Mouse (Mus musculus): ENCODE measurements at regions not wholly inside any gene's neighbourhood (a gene's known extent, or its start where the extent isn't known, plus 50 kb on each side); places are given as distances from the start of the nearest gene placed in this dataset.
"Not testable (repeated sequence)": the region's sequence is repeated elsewhere in the genome, so short reads cannot be mapped to it uniquely, and the experiment has no call there.

DNA sequence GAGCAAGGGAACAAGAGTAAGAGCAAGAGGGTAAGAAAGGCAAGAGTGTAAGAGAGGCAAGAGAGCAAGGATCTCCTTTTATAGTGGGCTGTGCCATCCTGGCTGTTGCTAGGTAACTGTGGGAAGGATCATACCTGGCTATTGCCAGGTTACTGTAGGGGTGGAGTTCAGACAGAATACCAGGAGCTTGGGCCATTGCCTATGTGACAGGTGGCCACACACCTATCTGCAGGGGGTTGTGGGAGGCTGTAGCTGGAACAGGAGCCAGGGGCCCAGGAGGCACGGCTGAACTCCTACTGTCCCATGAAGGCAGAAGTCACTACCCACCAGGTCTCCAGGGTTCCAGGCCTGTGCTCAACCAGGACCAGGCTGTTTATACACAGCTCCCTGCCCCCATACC, 1149.0 kb downstream of the 9330182O14Rik start:
- DNase-seq (ENCODE audit: low spot score in 2 of 2): no peak

- no peak for DNase-seq (ENCODE audit: low spot score in 2 of 2)
Observed at GRCm38 (mm10) chr15:41286809-41287413, 1152.7 kb downstream of the 9330182O14Rik start.

DNA sequence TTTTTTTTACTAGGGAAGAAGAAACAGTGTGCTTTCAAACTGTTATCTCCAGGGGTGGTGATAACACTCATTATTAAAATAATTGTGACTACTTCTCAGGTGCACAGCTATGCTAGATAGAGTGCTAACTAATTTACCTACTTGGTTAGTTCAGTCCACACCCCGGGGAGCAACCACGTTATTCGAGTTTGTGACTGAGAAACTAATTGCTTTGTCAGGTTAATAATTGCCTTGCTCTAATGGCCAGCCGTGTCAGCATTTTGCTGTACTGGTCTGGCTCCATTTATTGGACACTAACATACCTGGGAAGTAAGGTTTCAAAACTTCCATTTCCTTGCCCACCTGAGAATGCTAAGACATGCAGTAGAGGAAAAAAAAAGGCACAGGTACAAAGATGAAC, 1163.3 kb downstream of the 9330182O14Rik start:
- DNase-seq (ENCODE audit: low spot score in 2 of 2): no peak

DNA sequence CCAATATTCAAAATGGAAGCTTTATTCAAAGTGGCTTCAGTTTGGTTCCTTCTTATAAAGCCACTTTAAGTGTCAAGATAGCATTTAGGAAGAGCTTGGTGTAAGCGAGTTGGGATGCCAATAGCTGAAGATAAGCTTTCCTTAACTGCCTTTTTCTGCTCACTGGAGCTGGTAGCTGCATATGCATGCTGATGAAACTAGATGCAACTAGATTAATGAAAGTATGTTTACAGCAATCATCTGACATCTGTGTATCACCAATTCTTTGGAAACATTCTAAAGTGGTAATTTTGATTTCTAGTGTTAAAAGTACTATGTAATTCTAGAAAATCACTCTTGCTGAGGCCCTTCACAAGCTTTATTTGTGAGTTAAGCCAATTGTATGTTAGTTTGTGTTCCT, 1172.5 kb downstream of the 9330182O14Rik start:
- no peak for DNase-seq (ENCODE audit: low spot score in 2 of 2)

DNA sequence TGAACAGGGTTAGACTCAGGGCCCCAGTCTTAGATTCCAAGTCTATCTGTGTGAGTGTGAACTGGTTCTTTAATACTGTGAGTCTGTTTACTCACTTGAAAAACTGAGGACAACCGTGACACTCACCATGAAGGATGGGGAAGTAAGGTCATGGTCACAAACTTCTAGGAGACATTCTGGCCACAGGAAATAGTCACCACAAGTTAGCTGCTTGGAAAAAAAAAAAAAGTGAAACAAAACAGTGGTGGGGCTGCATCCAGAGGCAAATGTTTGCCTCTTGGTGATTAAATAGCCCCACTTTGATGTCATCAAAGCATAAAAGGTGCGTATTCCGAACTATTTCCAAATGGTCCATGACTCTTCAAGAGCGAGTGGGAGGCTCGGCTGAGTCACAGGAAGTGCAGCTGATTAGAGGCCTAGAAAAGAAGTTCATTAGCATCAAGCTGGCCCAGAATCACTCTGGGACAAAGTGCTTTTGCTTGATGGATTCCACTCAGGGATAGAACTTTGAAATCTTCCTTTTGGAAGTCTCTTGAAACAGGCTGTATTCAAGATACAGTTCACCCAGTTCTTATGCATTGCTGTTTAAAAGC, 1177.7 kb downstream of the 9330182O14Rik start:
- DNase-seq (ENCODE audit: low spot score in 2 of 2): no peak

- DNase-seq (ENCODE audit: low spot score in 2 of 2): no peak
Observed at GRCm38 (mm10) chr15:41314916-41315315, 1180.8 kb downstream of the 9330182O14Rik start.

GRCm38 (mm10) chr15:41325633-41326252, 1191.6 kb downstream of the 9330182O14Rik start:
- DNase-seq (ENCODE audit: low spot score in 2 of 2): peak in 1 of 2 experiments; percentile 39

DNA sequence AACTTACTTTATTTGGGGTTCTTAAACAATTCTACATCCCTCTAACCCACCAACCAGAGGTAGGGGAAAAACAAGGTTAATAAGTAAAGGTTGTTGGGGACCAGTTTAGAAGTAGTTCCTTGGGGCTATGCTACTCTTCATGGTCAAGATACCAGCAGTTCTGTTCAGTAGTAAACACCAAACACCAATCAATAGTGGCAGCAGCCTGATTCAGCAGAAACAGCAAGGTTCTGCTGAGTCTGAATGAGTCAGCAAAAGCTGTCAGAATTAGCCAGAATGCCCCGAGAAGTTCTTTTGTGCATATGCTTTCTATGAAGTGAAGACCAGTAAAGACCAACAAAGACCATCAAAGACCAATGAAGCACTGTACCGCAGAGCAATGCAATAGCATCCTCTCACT, 1195.1 kb downstream of the 9330182O14Rik start:
- no peak for DNase-seq (ENCODE audit: low spot score in 2 of 2)

DNA sequence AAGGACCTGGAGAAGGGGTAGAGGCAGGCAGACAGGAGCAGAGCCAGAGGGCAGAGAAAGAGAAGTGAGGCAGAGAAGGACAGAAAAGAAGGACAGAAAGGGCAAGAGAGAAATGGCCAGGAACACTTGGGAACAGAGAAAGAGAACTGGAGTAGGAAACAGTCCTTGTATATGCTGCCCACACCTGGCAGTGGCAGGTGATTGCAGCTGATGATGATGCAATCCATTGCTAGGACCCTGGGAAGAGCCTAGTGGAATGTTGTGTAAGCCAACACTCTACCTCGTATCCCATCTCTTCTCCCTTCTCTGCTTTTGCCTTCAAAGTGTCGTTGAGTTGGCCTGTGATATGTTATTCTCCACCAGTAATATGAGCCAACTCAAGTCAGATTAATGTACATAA, 1195.9 kb downstream of the 9330182O14Rik start:
- DNase-seq (ENCODE audit: low spot score in 2 of 2): no peak

- no peak for DNase-seq (ENCODE audit: low spot score in 2 of 2)
Observed at GRCm38 (mm10) chr15:41332451-41332850, 1198.3 kb downstream of the 9330182O14Rik start.

GRCm38 (mm10) chr15:41333165-41333564, 1199.0 kb downstream of the 9330182O14Rik start:
- DNase-seq (ENCODE audit: low spot score in 2 of 2): no peak

DNA sequence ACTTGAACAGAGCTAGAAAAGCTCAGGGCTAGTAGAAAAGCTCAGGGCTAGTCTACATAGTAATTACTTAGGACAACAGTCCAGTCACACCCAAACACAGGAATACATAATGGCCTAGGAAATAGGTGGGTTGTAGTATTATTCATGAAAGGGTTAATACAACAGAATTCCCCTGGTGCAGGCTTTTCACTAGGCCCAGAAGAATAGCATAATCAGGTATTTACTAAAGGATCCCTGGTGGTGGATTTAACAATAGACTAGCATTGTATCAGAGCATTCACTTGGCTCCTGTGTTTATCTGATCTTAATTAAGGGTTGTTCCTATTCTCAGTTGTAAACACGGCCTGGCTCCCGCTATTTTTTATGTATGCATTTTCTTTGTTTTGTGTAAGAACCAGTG, 1206.5 kb downstream of the 9330182O14Rik start:
- DNase-seq (ENCODE audit: low spot score in 2 of 2): not testable (repeated sequence)

DNA sequence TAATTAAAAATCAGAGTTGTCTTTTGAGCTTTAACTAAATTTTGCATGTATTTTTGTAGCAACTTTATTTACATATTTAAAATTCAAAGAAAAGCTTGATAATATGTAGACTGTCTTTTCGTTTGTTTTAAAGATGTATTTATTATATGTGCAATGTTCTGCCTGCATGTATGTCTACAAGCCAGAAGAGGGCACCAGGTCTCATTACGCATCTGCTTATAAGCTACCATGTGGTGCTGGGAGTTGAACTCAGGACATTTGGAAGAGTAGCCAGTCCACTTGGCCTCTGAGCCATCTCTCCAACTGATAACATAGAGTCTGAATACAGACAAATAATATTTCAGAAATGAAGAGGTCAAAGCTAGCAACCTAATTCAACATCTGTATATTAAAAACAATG, 1211.4 kb downstream of the 9330182O14Rik start:
- DNase-seq (ENCODE audit: low spot score in 2 of 2): no peak

DNA sequence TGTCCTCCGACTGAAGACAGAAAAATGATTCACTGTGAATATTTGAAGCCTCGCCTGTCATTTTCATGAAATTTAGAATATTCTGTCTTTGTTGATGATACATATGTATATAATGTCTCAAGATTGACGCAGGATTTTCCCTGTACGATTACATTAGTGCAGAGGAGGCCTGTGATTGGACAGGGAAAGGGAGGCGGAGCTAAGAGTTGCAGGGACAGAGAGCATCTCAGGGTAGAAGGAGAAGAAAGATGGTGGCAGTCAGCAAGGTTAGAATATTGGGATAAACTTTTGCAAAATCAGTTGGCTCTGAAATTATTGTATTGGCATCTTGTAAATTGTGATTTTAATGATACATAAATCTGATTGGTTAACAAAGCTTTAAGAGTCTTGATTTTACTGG, 1213.1 kb downstream of the 9330182O14Rik start:
- DNase-seq (ENCODE audit: low spot score in 2 of 2): no peak

DNA sequence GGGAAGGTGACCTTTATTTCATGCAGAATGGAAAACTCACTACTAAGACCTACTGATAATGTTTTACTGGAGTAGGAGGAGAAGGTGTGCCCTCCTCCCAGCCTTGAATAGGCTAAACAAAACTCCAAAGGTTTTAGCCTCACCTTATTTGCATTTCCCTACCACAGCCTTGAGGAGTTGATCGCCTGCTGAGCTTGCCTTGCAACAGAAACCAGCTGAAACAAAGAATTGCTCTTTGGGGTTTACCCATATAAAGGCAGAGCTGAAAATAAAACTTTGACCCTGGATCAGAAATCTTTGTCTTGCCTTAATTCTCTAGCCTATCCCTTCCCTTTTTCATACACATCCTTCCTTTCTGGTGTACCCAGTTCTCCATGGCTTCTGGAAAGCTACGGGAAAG, 1218.0 kb downstream of the 9330182O14Rik start:
- DNase-seq (ENCODE audit: low spot score in 2 of 2): no peak

DNA sequence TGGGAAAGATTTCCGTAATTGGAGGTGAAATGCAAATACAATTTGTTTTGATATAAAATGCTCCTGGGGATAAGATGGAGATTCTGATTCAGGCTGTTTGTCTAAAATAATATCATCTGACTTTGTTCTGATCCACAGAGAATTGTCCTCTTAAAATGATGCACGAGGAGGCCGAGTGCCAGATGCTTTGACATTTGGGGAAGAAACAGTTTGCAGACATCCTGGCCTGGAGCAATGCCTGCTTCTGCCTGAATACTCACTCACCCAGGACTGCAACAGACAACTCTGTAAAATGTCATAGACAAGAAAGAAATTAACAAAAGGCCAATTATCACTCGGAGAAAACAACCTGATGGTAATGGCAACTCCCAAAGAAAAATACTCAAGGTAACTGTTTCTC, 1225.1 kb downstream of the 9330182O14Rik start:
- no peak for DNase-seq (ENCODE audit: low spot score in 2 of 2)

DNA sequence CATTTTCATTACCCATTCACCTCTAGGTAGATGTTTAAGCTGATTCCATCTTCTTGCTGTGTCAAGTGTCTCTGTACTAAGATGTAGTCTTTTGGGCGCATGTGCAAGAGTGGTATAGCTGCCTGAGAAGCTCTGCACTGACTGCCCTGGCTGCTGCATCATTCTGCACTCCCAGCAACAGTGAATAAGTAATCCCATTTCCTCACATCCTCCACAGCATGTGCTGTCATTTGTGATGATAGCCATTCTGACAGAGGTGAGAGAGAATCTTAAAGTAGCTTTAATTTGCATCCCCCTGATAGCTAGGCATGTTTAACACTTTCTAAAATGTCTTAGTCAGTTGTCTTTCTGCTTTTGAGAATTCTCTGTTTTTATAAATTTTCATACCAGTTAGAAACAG, 1240.5 kb downstream of the 9330182O14Rik start:
- DNase-seq (ENCODE audit: low spot score in 2 of 2): no peak

- DNase-seq (ENCODE audit: low spot score in 2 of 2): no peak
Observed at GRCm38 (mm10) chr15:41375906-41376305, 1241.7 kb downstream of the 9330182O14Rik start.

DNA sequence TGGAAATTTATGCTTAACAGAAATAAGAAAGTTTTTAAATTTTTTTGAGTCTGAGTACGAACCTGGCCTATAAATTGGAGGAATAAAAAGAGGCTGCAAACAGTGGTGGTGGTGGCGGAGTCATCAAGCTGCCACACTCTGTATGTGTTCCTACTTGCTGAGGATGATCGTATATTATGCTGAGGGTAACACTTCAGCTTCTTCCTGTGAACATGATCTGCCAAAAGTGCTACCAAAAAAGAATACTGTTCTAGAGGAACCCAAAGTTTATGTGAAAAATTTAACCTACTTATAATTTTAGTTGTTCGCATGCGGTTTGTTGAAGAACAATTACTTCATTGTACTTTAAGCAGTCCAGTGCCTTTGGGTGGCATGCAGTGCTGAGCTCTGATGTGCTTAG, 1245.5 kb downstream of the 9330182O14Rik start:
- DNase-seq (ENCODE audit: low spot score in 2 of 2): no peak

DNA sequence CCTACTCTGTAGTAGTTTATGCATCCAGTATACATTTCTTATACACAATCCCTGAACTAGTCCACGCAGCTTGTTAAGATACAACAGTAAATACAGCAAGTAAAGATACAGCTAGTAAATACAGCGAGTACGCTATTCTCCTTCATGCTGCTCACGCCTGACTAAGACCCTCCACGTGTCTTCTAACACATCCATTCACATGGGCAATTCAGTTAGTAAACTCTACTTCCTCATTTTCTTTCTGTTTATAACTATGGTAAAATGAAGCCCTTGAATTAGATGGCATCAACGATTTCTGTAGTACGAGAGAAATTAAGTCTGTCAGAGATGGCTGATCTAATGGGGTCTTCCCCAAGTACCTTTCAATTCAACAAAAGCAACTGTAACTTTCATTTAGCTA, 1246.3 kb downstream of the 9330182O14Rik start:
- DNase-seq (ENCODE audit: low spot score in 2 of 2): no peak

GRCm38 (mm10) chr15:41390699-41391098, 1256.5 kb downstream of the 9330182O14Rik start:
- DNase-seq (ENCODE audit: low spot score in 2 of 2): no peak
